In genomic region chrX:20923506-20923905, GRCm38 (mm10) we compare ENCODE assay signal across 30 mouse cellular contexts. TPM values are rescaled to one million over a fixed set of nuclear protein-coding genes. Genes with fewer than 3 reads are reported as not detected.
"Had no signal": no experiment of that assay in that cellular context is flagged by ENCODE, and none has a peak within 500 bp of the region (broad histone marks: within the 10 kb centered on the region; RNA-seq: fewer than 3 reads in every experiment).

No protein-coding gene starts in this region.

- H3K9ac ChIP-seq: heart, embryonic 13.5 days; heart, embryonic 15.5 days; hindbrain, embryonic 12.5 days; hindbrain, embryonic 14.5 days; intestine, embryonic 15.5 days; limb, embryonic 13.5 days; limb, embryonic 15.5 days; liver, embryonic 14.5 days had no signal

- H3K36me3 ChIP-seq: heart, embryonic 15.5 days; intestine, embryonic 15.5 days had no signal

- H3K4me3 ChIP-seq: gastrocnemius, adult 2 months; heart, adult 2 months; heart, embryonic 13.5 days; heart, embryonic 15.5 days; hindbrain, embryonic 10.5 days; hindbrain, embryonic 12.5 days; intestine, embryonic 15.5 days; limb, embryonic 13.5 days; limb, embryonic 15.5 days had no signal

- H3K27me3 ChIP-seq: hindbrain, embryonic 12.5 days had no signal

- DNase-seq: gastrocnemius, adult 2 months; gastrocnemius, postnatal 10 days; gastrocnemius, postnatal 25 days; heart, adult 2 months; heart, postnatal 14 days; heart, postnatal 36 days; kidney, adult 18-20 months; kidney, adult 8-10 months; kidney, postnatal 10 days; kidney, postnatal 25 days; layer of hippocampus, adult 9-11 months; layer of hippocampus, postnatal 36 days; left cerebral cortex, postnatal 4 days had no signal

- H3K9me3 ChIP-seq: heart, embryonic 13.5 days; heart, embryonic 15.5 days; hindbrain, embryonic 12.5 days; intestine, embryonic 15.5 days; limb, embryonic 13.5 days; limb, embryonic 15.5 days had no signal

- H3K4me1 ChIP-seq: hindbrain, embryonic 12.5 days; intestine, embryonic 15.5 days; limb, embryonic 13.5 days had no signal

- H3K4me2 ChIP-seq: heart, embryonic 11.5 days; heart, embryonic 13.5 days; heart, embryonic 15.5 days; hindbrain, embryonic 12.5 days; hindbrain, embryonic 14.5 days; intestine, embryonic 15.5 days; limb, embryonic 13.5 days; limb, embryonic 15.5 days; liver, embryonic 11.5 days had no signal

- H3K27ac ChIP-seq: gastrocnemius, adult 2 months; heart, adult 2 months; heart, embryonic 13.5 days; heart, embryonic 15.5 days; hindbrain, embryonic 10.5 days; hindbrain, embryonic 12.5 days; hindbrain, embryonic 14.5 days; intestine, embryonic 15.5 days; limb, embryonic 13.5 days; limb, embryonic 15.5 days; liver, embryonic 14.5 days had no signal

- ATAC-seq: hindbrain, embryonic 16.5 days; inflammation-experienced regulatory T-cells, adult 6 months; intestine, embryonic 15.5 days; intestine, postnatal 0 days had no signal

RNA-seq across cellular contexts. Expression of gene Syn1, which starts 2.7 kb away (rescaled TPM):
- total RNA-seq: granulocyte monocyte progenitor cell, adult 5-6 weeks had no signal
- polyA plus RNA-seq: heart, postnatal 0 days; inflammation-experienced regulatory T-cells, adult 6 months had no signal

RNA-seq across cellular contexts. Expression of gene Timp1, which starts 53.5 kb away (rescaled TPM):
- total RNA-seq: granulocyte monocyte progenitor cell, adult 5-6 weeks; layer of hippocampus, adult 18-20 months had no signal
- polyA plus RNA-seq: inflammation-experienced regulatory T-cells, adult 6 months had no signal
